Mouse (Mus musculus) lung, postnatal 10 days (tissue): ENCODE measurements around the gene Anks1.

Experiments used
- DNase-seq: peaks from one replicate; pipeline ENCODE4 v3.0.0; 2021

The Anks1 gene

DNA sequence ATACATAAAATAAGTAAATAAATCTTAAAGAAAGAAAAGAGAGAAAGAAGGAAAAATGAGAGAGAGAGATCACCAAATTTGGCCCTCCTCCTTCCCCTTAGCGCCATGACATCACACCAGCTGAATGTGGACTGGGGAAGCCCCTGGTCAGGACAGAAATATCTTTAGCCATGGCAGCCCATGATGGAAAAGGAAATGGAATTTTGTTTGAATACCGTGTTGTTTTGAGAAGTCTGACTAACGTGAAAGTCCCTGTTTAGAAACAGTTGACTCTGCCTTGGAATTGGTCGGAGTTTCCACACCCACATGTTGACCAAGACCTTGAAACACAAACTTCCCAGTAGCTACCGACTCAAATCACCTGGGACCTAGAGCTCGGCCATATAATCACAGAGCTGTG is 195.3 kb downstream of the Anks1 start:
- DNase-seq: no peak

DNA sequence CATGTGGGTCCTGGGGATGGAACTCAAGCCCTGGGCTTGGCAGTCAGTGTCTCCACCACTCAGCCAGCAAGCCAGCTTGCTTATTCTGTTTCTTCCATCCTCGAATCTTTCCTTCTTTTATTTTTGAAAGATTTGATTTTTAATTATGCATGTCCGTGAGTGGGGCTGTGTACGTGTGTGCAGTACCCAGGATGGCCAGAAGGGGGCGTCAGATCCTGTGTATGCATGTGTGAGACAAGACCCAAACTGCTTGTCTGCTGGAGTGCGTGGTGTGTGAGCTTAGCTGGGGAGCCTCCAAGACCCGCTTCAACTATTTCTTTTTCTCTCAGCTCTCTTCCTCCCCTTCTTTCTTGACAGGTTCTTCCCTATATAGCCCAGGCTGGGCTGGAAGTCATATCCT is 197.2 kb downstream of the Anks1 start:
- DNase-seq: no peak

DNA sequence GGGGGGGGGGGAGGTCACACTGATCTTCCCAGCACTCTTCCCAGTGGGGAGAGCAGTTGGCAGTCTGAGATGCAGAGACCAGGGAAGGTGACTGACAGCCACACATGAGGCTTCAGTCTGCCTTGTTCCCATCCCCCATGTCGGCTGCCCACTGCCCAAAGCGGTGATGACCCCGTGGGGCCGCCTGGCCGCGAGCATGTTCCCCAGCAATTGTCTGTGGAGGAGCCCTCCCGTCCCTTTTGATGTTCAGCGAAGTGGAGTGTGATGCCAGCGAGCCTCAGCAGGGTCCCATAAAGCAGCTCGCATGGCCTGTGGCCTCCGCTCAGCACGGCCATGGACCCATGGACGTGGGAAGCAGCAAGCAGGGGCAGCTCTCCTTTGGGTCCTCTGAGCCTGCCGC is 198.2 kb downstream of the Anks1 start:
- DNase-seq: no peak

DNA sequence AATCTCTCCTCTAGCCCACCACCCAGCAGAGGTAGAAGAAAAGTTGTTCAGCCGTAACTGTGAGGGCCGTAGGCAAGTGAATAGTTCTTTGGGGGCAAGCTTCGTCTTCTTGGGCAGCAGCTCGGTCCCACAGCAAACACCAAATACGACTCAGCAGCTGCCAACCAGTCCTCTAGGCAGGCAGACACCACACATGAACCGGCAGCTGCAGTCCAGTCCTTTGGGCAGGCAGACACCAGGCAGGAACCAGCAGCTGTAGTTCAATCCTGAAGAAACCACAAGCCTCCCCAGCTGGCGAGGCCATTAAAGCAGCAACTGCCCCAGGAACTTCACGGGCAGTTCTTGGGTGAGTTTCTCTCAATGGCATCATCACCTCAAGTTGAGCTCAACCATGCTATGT is 203.2 kb downstream of the Anks1 start:
- no peak for DNase-seq
